Mouse (Mus musculus): ENCODE measurements around the gene Bscl2. TPM values are rescaled to one million over a fixed set of nuclear protein-coding genes. Genes with fewer than 3 reads are reported as not detected.
"Not testable (repeated sequence)": the region's sequence is repeated elsewhere in the genome, so short reads cannot be mapped to it uniquely, and the experiment has no call there.

Gene Bscl2
- total and polyA plus RNA-seq, 2 experiments from 2014 or later = 104 to 146 TPM

DNA sequence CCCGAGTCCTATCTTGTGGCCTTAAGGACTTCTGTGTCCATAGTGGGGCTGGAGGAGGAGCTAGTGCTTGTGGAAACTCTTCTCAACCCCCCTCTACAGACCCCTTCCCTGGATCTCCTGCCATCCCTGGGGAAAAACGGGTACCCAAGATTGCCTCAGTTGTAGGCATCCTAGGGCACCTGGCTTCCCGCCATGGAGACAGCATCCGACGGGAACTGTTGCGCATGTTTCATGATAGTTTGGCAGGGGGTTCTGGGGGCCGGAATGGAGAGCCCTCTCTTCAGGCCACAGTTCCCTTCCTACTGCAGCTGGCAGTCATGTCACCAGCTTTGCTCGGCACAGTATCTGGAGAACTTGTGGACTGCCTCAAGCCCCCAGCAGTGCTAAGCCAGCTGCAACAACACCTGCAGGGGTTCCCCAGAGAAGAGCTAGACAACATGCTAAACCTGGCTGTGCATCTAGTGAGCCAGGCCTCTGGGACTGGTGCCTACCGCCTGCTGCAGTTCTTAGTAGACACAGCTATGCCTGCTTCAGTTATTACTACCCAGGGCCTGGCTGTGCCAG lies 58.2 kb downstream of the Bscl2 start:
- Histone ChIP-seq H3K4me3 (ENCODE audit: low read length) (no peak overlapping the region), H3K9ac (replicated peaks; ENCODE audit: low read length) (no peak overlapping the region)
- 85% methylated on average over 9 of the region's 9 CpGs for WGBS

GRCm38 (mm10) chr19:8896231-8896630 lies 59.0 kb downstream of the Bscl2 start:
- not testable (repeated sequence) for ATAC-seq; H3K9me3 ChIP-seq (ENCODE audit: low read length); H3K27ac ChIP-seq; H3K4me2 ChIP-seq (ENCODE audit: low read depth, low read length); H3K9ac ChIP-seq (replicated peaks; ENCODE audit: low read length); H3K4me3 ChIP-seq (ENCODE audit: low read length); H3K27me3 ChIP-seq (ENCODE audit: insufficient read depth, low read length); DNase-seq (ENCODE audit: low spot score); H3K36me3 ChIP-seq (ENCODE audit: insufficient read depth, low read length); H3K4me1 ChIP-seq (ENCODE audit: insufficient read depth, low read length)
- 87% methylated on average over 5 of the region's 5 CpGs for WGBS

More for the DNA sequence above, 58.2 kb downstream of the Bscl2 start:
- no peaks in the 10 kb centered on the region for H3K9me3 ChIP-seq (ENCODE audit: low read length)
- no peaks in the 10 kb centered on the region for H3K27me3 ChIP-seq (ENCODE audit: insufficient read depth, low read length)
- no peak overlapping the region for H3K4me2 ChIP-seq (ENCODE audit: low read depth, low read length)
- ATAC-seq (no peak), DNase-seq (ENCODE audit: low spot score) (no peak)
- 0 out of 2 replicates have a peak, but pooled peaks cover 6% of the 10 kb centered on the region for H3K36me3 ChIP-seq (ENCODE audit: insufficient read depth, low read length)
- no peak for TF ChIP-seq CTCF (IDR thresholded peaks at IDR 0.05; ENCODE audit: low read depth)
- H3K27ac ChIP-seq = no peak overlapping the region
- peaks cover 9% of the 10 kb centered on the region for H3K4me1 ChIP-seq (ENCODE audit: insufficient read depth, low read length)

- not testable (repeated sequence) for H3K4me1 ChIP-seq (ENCODE audit: insufficient read depth, low read length); H3K27me3 ChIP-seq (ENCODE audit: insufficient read depth, low read length); H3K36me3 ChIP-seq (ENCODE audit: insufficient read depth, low read length); H3K9me3 ChIP-seq (ENCODE audit: low read length)
- H3K9ac ChIP-seq (replicated peaks; ENCODE audit: low read length) = peak overlapping the region; percentile 94; the same call in 1 of the 2 replicates
- ATAC-seq (peak; percentile 46), DNase-seq (ENCODE audit: low spot score) (peak; percentile 54)
- peak overlapping the region; percentile 72 for H3K4me2 ChIP-seq (ENCODE audit: low read depth, low read length)
- H3K27ac ChIP-seq = peak overlapping the region; percentile 86
- WGBS = 19% methylated on average over 21 of the region's 21 CpGs
- peak overlapping the region; percentile 91 for H3K4me3 ChIP-seq (ENCODE audit: low read length)
These were observed 60.1 kb downstream of the Bscl2 start for GRCm38 (mm10) chr19:8897211-8897864.

DNA sequence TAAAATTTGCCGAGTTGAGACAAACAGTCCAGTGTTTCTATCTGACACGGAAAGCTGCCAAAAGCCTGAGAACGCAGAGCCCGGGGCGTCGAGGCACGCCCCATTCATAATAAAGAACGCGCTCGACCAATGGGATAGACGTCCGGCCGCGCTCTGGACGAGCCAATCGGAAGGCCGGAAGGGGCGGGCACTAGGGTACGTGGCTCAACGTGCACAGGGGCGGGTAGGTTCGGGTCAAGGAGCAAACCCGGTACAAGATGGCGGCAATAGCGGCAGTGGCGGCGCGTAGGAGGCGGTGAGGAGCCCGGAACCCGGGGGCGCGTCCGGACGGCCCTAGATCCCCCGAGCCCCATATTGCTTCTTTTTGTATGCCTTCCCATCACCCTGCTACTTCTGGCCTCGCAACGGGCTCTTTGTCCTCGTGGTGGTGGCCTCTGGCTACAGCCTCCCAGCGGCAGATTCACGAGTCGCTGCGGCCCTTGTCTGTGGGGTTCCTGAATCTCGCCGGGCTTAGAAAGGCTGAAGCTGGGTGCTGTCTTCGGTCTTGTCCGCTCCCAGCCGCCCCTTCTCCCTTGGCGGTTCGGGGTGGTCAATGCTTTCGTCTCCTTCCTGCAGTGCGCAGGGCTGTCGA lies 60.7 kb downstream of the Bscl2 start, which contains the start of gene Ganab:
Gene Ganab, plus strand, starts transcription at position 207 of the 631 bp plus-strand sequence.
- peak; percentile 99 for ATAC-seq
- WGBS = under 1% methylated on average over 53 of the region's 53 CpGs

More for the DNA sequence above, 60.7 kb downstream of the Bscl2 start, which contains the start of gene Ganab:
- Histone ChIP-seq H3K4me2 (ENCODE audit: low read depth, low read length) (peak within 1 kb of the TSS; percentile 72), H3K27me3 (ENCODE audit: insufficient read depth, low read length) (no peaks in the 10 kb centered on the region), H3K9ac (replicated peaks; ENCODE audit: low read length) (peak within 1 kb of the TSS; percentile 94), H3K4me3 (ENCODE audit: low read length) (peak within 1 kb of the TSS; percentile 91), H3K4me1 (ENCODE audit: insufficient read depth, low read length) (peaks cover 9% of the 10 kb centered on the region), H3K27ac (peak within 1 kb of the TSS; percentile 86), H3K9me3 (ENCODE audit: low read length) (no peaks in the 10 kb centered on the region), H3K36me3 (ENCODE audit: insufficient read depth, low read length) (peaks cover 13% of the 10 kb centered on the region; the same call in 1 of the 2 replicates)
- peak; percentile 41 for TF ChIP-seq CTCF (IDR thresholded peaks at IDR 0.05; ENCODE audit: low read depth)
- peak; percentile 99 for DNase-seq (ENCODE audit: low spot score)

Small RNA genes within 50 kb of the gene (microRNA-seq; reads per million reads assigned to microRNA genes)
- gene Mir5136 = 0.18 to 0.36 reads per million in 2 experiments

Other genes starting within 250 kb of the Bscl2 start
Only the 30 nearest of the 33 such genes appear.
- gene Slc3a2, start 114.1 kb upstream of the Bscl2 start, total RNA-seq (2014; rRNA removed) = 154 and 155 TPM in 2 replicates
- gene Slc3a2, start 114.1 kb upstream of the Bscl2 start, polyA plus RNA-seq (2015; fragmentation: Nextera tagmentation; extraction: Ambion mirVana) = 235 and 250 TPM in 2 replicates
- 46.7 and 49.7 TPM in 2 replicates for gene Wdr74, start 101.6 kb upstream of the Bscl2 start, total RNA-seq (2014; rRNA removed)
- 78.7 and 79.2 TPM in 2 replicates for gene Wdr74, start 101.6 kb upstream of the Bscl2 start, polyA plus RNA-seq (2015; fragmentation: Nextera tagmentation; extraction: Ambion mirVana)
- not detected in 2 replicates for gene 1700092M07Rik, start 96.7 kb upstream of the Bscl2 start, total RNA-seq (2014; rRNA removed)
- gene 1700092M07Rik, start 96.7 kb upstream of the Bscl2 start, polyA plus RNA-seq (2015; fragmentation: Nextera tagmentation; extraction: Ambion mirVana) = 0.66 and 0.85 TPM in 2 replicates
- gene Stx5a, start 96.1 kb upstream of the Bscl2 start, total RNA-seq (2014; rRNA removed) = 84.4 and 110 TPM in 2 replicates
- 95.3 and 104 TPM in 2 replicates for gene Stx5a, start 96.1 kb upstream of the Bscl2 start, polyA plus RNA-seq (2015; fragmentation: Nextera tagmentation; extraction: Ambion mirVana)
- 47.7 and 51.3 TPM in 2 replicates for gene Nxf1, start 80.4 kb upstream of the Bscl2 start, total RNA-seq (2014; rRNA removed)
- 88.3 and 89.5 TPM in 2 replicates for gene Nxf1, start 80.4 kb upstream of the Bscl2 start, polyA plus RNA-seq (2015; fragmentation: Nextera tagmentation; extraction: Ambion mirVana)
- gene Tmem223, start 66.5 kb upstream of the Bscl2 start, total RNA-seq (2014; rRNA removed) = 269 and 347 TPM in 2 replicates
- 233 and 258 TPM in 2 replicates for gene Tmem223, start 66.5 kb upstream of the Bscl2 start, polyA plus RNA-seq (2015; fragmentation: Nextera tagmentation; extraction: Ambion mirVana)
- gene Tmem179b, start 63.0 kb upstream of the Bscl2 start, total RNA-seq (2014; rRNA removed) = 29.5 and 31.0 TPM in 2 replicates
- 27.0 and 27.7 TPM in 2 replicates for gene Tmem179b, start 63.0 kb upstream of the Bscl2 start, polyA plus RNA-seq (2015; fragmentation: Nextera tagmentation; extraction: Ambion mirVana)
- gene Taf6l, start 51.0 kb upstream of the Bscl2 start, total RNA-seq (2014; rRNA removed) = 30.1 and 38.9 TPM in 2 replicates
- 23.3 and 25.9 TPM in 2 replicates for gene Taf6l, start 51.0 kb upstream of the Bscl2 start, polyA plus RNA-seq (2015; fragmentation: Nextera tagmentation; extraction: Ambion mirVana)
- 52.7 and 78.3 TPM in 2 replicates for gene Polr2g, start 38.9 kb upstream of the Bscl2 start, total RNA-seq (2014; rRNA removed)
- 171 and 178 TPM in 2 replicates for gene Polr2g, start 38.9 kb upstream of the Bscl2 start, polyA plus RNA-seq (2015; fragmentation: Nextera tagmentation; extraction: Ambion mirVana)
- gene Zbtb3, start 34.9 kb upstream of the Bscl2 start, total RNA-seq (2014; rRNA removed) = 5.0 and 7.5 TPM in 2 replicates
- 4.4 and 4.7 TPM in 2 replicates for gene Zbtb3, start 34.9 kb upstream of the Bscl2 start, polyA plus RNA-seq (2015; fragmentation: Nextera tagmentation; extraction: Ambion mirVana)
- gene Ttc9c, start 18.1 kb upstream of the Bscl2 start, total RNA-seq (2014; rRNA removed) = 41.0 and 55.2 TPM in 2 replicates
- gene Ttc9c, start 18.1 kb upstream of the Bscl2 start, polyA plus RNA-seq (2015; fragmentation: Nextera tagmentation; extraction: Ambion mirVana) = 41.1 and 42.5 TPM in 2 replicates
- gene Hnrnpul2, start 17.5 kb upstream of the Bscl2 start, total RNA-seq (2014; rRNA removed) = 19.7 and 20.1 TPM in 2 replicates
- 5.6 TPM in 2 replicates for gene Hnrnpul2, start 17.5 kb upstream of the Bscl2 start, polyA plus RNA-seq (2015; fragmentation: Nextera tagmentation; extraction: Ambion mirVana)
- gene AC129217.1, start 7.7 kb upstream of the Bscl2 start, total RNA-seq (2014; rRNA removed) = not detected in 2 replicates
- not detected in 2 replicates for gene AC129217.1, start 7.7 kb upstream of the Bscl2 start, polyA plus RNA-seq (2015; fragmentation: Nextera tagmentation; extraction: Ambion mirVana)
- 93.2 and 99.7 TPM in 2 replicates for gene Gng3, start 1.7 kb downstream of the Bscl2 start, total RNA-seq (2014; rRNA removed)
- 591 and 626 TPM in 2 replicates for gene Gng3, start 1.7 kb downstream of the Bscl2 start, polyA plus RNA-seq (2015; fragmentation: Nextera tagmentation; extraction: Ambion mirVana)
- gene Lrrn4cl, start 13.3 kb downstream of the Bscl2 start, total RNA-seq (2014; rRNA removed) = 1.6 TPM in 2 replicates
- gene Lrrn4cl, start 13.3 kb downstream of the Bscl2 start, polyA plus RNA-seq (2015; fragmentation: Nextera tagmentation; extraction: Ambion mirVana) = 1.5 and 1.8 TPM in 2 replicates
- gene Ubxn1, start 34.0 kb downstream of the Bscl2 start, total RNA-seq (2014; rRNA removed) = 60.8 and 67.7 TPM in 2 replicates
- 158 and 164 TPM in 2 replicates for gene Ubxn1, start 34.0 kb downstream of the Bscl2 start, polyA plus RNA-seq (2015; fragmentation: Nextera tagmentation; extraction: Ambion mirVana)
- gene Uqcc3, start 43.5 kb downstream of the Bscl2 start, total RNA-seq (2014; rRNA removed) = 17.9 and 21.1 TPM in 2 replicates
- 64.9 and 77.0 TPM in 2 replicates for gene Uqcc3, start 43.5 kb downstream of the Bscl2 start, polyA plus RNA-seq (2015; fragmentation: Nextera tagmentation; extraction: Ambion mirVana)
- gene Lbhd1, start 46.3 kb downstream of the Bscl2 start, total RNA-seq (2014; rRNA removed) = 3.3 and 5.5 TPM in 2 replicates
- 26.4 and 37.8 TPM in 2 replicates for gene Lbhd1, start 46.3 kb downstream of the Bscl2 start, polyA plus RNA-seq (2015; fragmentation: Nextera tagmentation; extraction: Ambion mirVana)
- not detected in 2 replicates for gene Gm49403, start 46.5 kb downstream of the Bscl2 start, total RNA-seq (2014; rRNA removed)
- not detected in 2 replicates for gene Gm49403, start 46.5 kb downstream of the Bscl2 start, polyA plus RNA-seq (2015; fragmentation: Nextera tagmentation; extraction: Ambion mirVana)
- 13.6 and 29.8 TPM in 2 replicates for gene 1810009A15Rik, start 51.4 kb downstream of the Bscl2 start, total RNA-seq (2014; rRNA removed)
- gene 1810009A15Rik, start 51.4 kb downstream of the Bscl2 start, polyA plus RNA-seq (2015; fragmentation: Nextera tagmentation; extraction: Ambion mirVana) = 37.7 and 38.6 TPM in 2 replicates
- gene Gm49416, start 51.5 kb downstream of the Bscl2 start, total RNA-seq (2014; rRNA removed) = 0.52 and 2.7 TPM in 2 replicates
- not detected in 2 replicates for gene Gm49416, start 51.5 kb downstream of the Bscl2 start, polyA plus RNA-seq (2015; fragmentation: Nextera tagmentation; extraction: Ambion mirVana)
- gene Ints5, start 55.5 kb downstream of the Bscl2 start, total RNA-seq (2014; rRNA removed) = 40.8 and 46.3 TPM in 2 replicates
- gene Ints5, start 55.5 kb downstream of the Bscl2 start, polyA plus RNA-seq (2015; fragmentation: Nextera tagmentation; extraction: Ambion mirVana) = 23.2 and 23.8 TPM in 2 replicates
- gene Ganab, start 60.6 kb downstream of the Bscl2 start, total RNA-seq (2014; rRNA removed) = 103 and 110 TPM in 2 replicates
- gene Ganab, start 60.6 kb downstream of the Bscl2 start, polyA plus RNA-seq (2015; fragmentation: Nextera tagmentation; extraction: Ambion mirVana) = 55.5 and 55.6 TPM in 2 replicates
- gene B3gat3, start 82.9 kb downstream of the Bscl2 start, total RNA-seq (2014; rRNA removed) = 88.7 and 97.5 TPM in 2 replicates
- 80.9 and 92.3 TPM in 2 replicates for gene B3gat3, start 82.9 kb downstream of the Bscl2 start, polyA plus RNA-seq (2015; fragmentation: Nextera tagmentation; extraction: Ambion mirVana)
- 5.7 and 6.0 TPM in 2 replicates for gene Rom1, start 91.9 kb downstream of the Bscl2 start, total RNA-seq (2014; rRNA removed)
- gene Rom1, start 91.9 kb downstream of the Bscl2 start, polyA plus RNA-seq (2015; fragmentation: Nextera tagmentation; extraction: Ambion mirVana) = 3.5 and 4.0 TPM in 2 replicates
- 8.3 and 8.6 TPM in 2 replicates for gene Eml3, start 92.1 kb downstream of the Bscl2 start, total RNA-seq (2014; rRNA removed)
- 11.0 and 11.8 TPM in 2 replicates for gene Eml3, start 92.1 kb downstream of the Bscl2 start, polyA plus RNA-seq (2015; fragmentation: Nextera tagmentation; extraction: Ambion mirVana)
- 65.1 and 71.4 TPM in 2 replicates for gene Mta2, start 104.4 kb downstream of the Bscl2 start, total RNA-seq (2014; rRNA removed)
- gene Mta2, start 104.4 kb downstream of the Bscl2 start, polyA plus RNA-seq (2015; fragmentation: Nextera tagmentation; extraction: Ambion mirVana) = 75.2 and 78.8 TPM in 2 replicates
- 20.8 and 23.4 TPM in 2 replicates for gene Tut1, start 116.4 kb downstream of the Bscl2 start, total RNA-seq (2014; rRNA removed)
- 16.0 and 16.2 TPM in 2 replicates for gene Tut1, start 116.4 kb downstream of the Bscl2 start, polyA plus RNA-seq (2015; fragmentation: Nextera tagmentation; extraction: Ambion mirVana)
- gene Eef1g, start 129.6 kb downstream of the Bscl2 start, total RNA-seq (2014; rRNA removed) = 442 and 469 TPM in 2 replicates
- 256 and 260 TPM in 2 replicates for gene Eef1g, start 129.6 kb downstream of the Bscl2 start, polyA plus RNA-seq (2015; fragmentation: Nextera tagmentation; extraction: Ambion mirVana)
- 11.2 and 11.7 TPM in 2 replicates for gene Ahnak, start 151.8 kb downstream of the Bscl2 start, total RNA-seq (2014; rRNA removed)
- gene Ahnak, start 151.8 kb downstream of the Bscl2 start, polyA plus RNA-seq (2015; fragmentation: Nextera tagmentation; extraction: Ambion mirVana) = 5.7 and 6.1 TPM in 2 replicates